In genomic region chr2:27702904-27703666, GRCm38 (mm10) we compare ENCODE assay signal across 10 mouse cellular contexts. TPM values are rescaled to one million over a fixed set of nuclear protein-coding genes. Genes with fewer than 3 reads are reported as not detected.
DNase-seq lines count a peak whose midpoint lies in the region; ATAC-seq and TF ChIP-seq lines count a peak whose summit lies in the region.
"Had no signal": no experiment of that assay in that cellular context is flagged by ENCODE, and none has a peak within 500 bp of the region (broad histone marks: within the 10 kb centered on the region; RNA-seq: fewer than 3 reads in every experiment).

No protein-coding gene starts in this region.

- intact Hi-C loops in left cerebral cortex, adult 2 months (cut with DNase I), result no loop called here

- H3K4me2 ChIP-seq in heart, embryonic 16.5 days (ENCODE audit: low read depth, low read length), result no peak overlapping the region

- no peaks in the 10 kb centered on the region for H3K9me3 ChIP-seq in heart, embryonic 16.5 days (replicated peaks; ENCODE audit: control insufficient read depth, low read length)

- H3K9ac ChIP-seq in heart, embryonic 16.5 days (ENCODE audit: low read length), result peak overlapping the region; percentile 6; the same call in 1 of the 2 replicates

- ATAC-seq in heart, embryonic 16.5 days (replicated peaks; ENCODE audit: extremely low read depth, insufficient read depth, low FRiP score), result no peak
- peak; percentile 82 for ATAC-seq in megakaryocyte-erythroid progenitor cell, adult 5-6 weeks (replicated peaks; ENCODE audit: low FRiP score, low TSS enrichment, poor library complexity, severe bottlenecking)

- WGBS in heart, embryonic 16.5 days, result 54% methylated on average over 10 of the region's 10 CpGs

- no peak overlapping the region for H3K27ac ChIP-seq in heart, embryonic 16.5 days (ENCODE audit: low read length)
- no peak overlapping the region for H3K27ac ChIP-seq in left cerebral cortex, adult 2 months
- H3K27ac ChIP-seq: macrophage had no signal

- no peaks in the 10 kb centered on the region for H3K27me3 ChIP-seq in heart, embryonic 16.5 days (ENCODE audit: control insufficient read depth, insufficient read depth, low read length)

- TF ChIP-seq CTCF in left cerebral cortex, adult 2 months (IDR thresholded peaks at IDR 0.05), result no peak

- no peak for DNase-seq in heart, adult 8-10 months (ENCODE audit: low spot score)
- peak; percentile 48 for DNase-seq in c-Kit-positive CD71-negative TER-119-negative erythroid progenitor cells, embryonic 14.5 days (ENCODE audit: low read depth)
- DNase-seq in kidney, postnatal 14 days, result peak; percentile 36
- DNase-seq in cerebellum, postnatal 36 days, result no peak
- DNase-seq in layer of hippocampus, postnatal 14 days (ENCODE audit: low spot score in 2 of 2), result no peak
- DNase-seq in left cerebral cortex, adult 2 months (ENCODE audit: extremely low spot score in 1 of 2, low spot score in 2 of 2), result no peak
- DNase-seq: cerebellum, adult 11 months had no signal

- H3K4me1 ChIP-seq in heart, embryonic 16.5 days (ENCODE audit: control insufficient read depth, insufficient read depth, low read length), result peaks cover 71% of the 10 kb centered on the region

- no peak overlapping the region for H3K4me3 ChIP-seq in heart, embryonic 16.5 days (ENCODE audit: low read length)
- H3K4me3 ChIP-seq in left cerebral cortex, adult 2 months, result no peak overlapping the region

- no peaks in the 10 kb centered on the region for H3K36me3 ChIP-seq in heart, embryonic 16.5 days (ENCODE audit: control insufficient read depth, insufficient read depth)

RNA-seq across cellular contexts. Expression of gene Rxra, which starts 26.8 kb away (rescaled TPM):
- polyA plus RNA-seq in heart, embryonic 16.5 days (2015; fragmentation: Nextera tagmentation; extraction: Ambion mirVana), result 6.6 and 8.4 TPM in 2 replicates
- 10 to 100 TPM; 50.5 to 61.2 (median 56.9) TPM for total RNA-seq in heart, adult 8-10 months (2022)
- 4.6 and 7.0 TPM in 2 replicates for total RNA-seq in megakaryocyte-erythroid progenitor cell, adult 5-6 weeks (2014; fragmentation: Nextera tagmentation)
- total RNA-seq in megakaryocyte-erythroid progenitor cell, adult 5-6 weeks (2017), result 2.8 and 8.0 TPM in 2 replicates
- total RNA-seq in layer of hippocampus, postnatal 14 days (2021), result 10 to 100 TPM; 19.4 to 21.0 TPM
- 10 to 100 TPM; 24.4 to 25.4 TPM for total RNA-seq in left cerebral cortex, adult 2 months (2021)

Comparison
In these comparisons a context has a peak if more than half of its experiments do, and no peak if none do; other contexts are left out.
1. DNase-seq: peak in c-Kit-positive CD71-negative TER-119-negative erythroid progenitor cells, embryonic 14.5 days (single experiment) and kidney, postnatal 14 days (single experiment); none in heart, adult 8-10 months (single experiment), cerebellum, postnatal 36 days (0 of 2), layer of hippocampus, postnatal 14 days (0 of 2) and left cerebral cortex, adult 2 months (0 of 2).